Mouse (Mus musculus) liver, postnatal 0 days (tissue): Measurements from ENCODE around the gene Gm20388.

Experiments used
- CTCF ChIP-seq: sonication (generic); IDR thresholded peaks from 2 replicates; pipeline ENCODE4 v1.5.1; 2016; ENCODE audit warnings: antibody characterized with exemption, low read depth
- EP300 ChIP-seq: IDR thresholded peaks from 2 replicates; pipeline ENCODE4 v1.6.1; 2016; ENCODE audit warnings: antibody characterized with exemption, low read depth, mild to moderate bottlenecking

DNA sequence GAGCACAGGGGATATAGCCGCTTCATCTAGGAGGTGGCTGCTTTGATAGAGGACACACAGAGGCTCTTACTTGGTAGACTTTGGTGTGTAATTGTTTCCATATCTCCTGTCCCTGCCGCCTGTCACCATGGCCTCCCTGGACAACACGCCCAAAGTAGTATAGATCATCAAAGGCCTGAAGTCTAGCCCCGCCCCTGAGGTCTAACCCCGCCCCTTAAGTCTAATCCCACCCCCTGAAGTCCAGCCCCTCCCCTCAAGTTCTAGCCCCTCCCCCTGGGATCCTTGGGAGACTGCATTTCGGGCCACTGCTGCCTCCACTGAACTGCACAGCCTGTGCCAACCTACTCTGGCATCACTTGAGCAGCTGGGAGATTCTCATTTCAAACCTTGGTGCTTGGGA, 1808.3 kb downstream of the Gm20388 start:
- TF ChIP-seq CTCF (no peak), EP300 (no peak)
